Mouse (Mus musculus) granulocyte monocyte progenitor cell, adult 5-6 weeks (primary cell): ENCODE results near the gene Cables2. TPM values are rescaled to one million over a fixed set of nuclear protein-coding genes. Genes with fewer than 3 reads are reported as not detected.

Source experiments
- ATAC-seq: replicated peaks from 2 replicates; pipeline ENCODE4 v1.8.0; 2016; ENCODE audit warnings: mild to moderate bottlenecking, moderate TSS enrichment, inconsistent platforms; ENCODE audit not compliant: poor library complexity, severe bottlenecking
- total RNA-seq, 2 experiments: library from RNA; stranded (forward) in 1 of 2; stranded (reverse) in 1 of 2; fragments of 200-712, 200-1000 nt in 1 of 2; fragments of >200 nt in 1 of 2; fragmentation: Nextera tagmentation in 1 of 2; gene quantifications; 2 replicates each; pipeline ENCODE4 v1.2.3; 2014 to 2017

Gene Cables2
- 13.3 and 25.8 TPM in 2 replicates for total RNA-seq (2014; fragmentation: Nextera tagmentation)
- total RNA-seq (2017) = 7.4 and 15.0 TPM in 2 replicates

DNA sequence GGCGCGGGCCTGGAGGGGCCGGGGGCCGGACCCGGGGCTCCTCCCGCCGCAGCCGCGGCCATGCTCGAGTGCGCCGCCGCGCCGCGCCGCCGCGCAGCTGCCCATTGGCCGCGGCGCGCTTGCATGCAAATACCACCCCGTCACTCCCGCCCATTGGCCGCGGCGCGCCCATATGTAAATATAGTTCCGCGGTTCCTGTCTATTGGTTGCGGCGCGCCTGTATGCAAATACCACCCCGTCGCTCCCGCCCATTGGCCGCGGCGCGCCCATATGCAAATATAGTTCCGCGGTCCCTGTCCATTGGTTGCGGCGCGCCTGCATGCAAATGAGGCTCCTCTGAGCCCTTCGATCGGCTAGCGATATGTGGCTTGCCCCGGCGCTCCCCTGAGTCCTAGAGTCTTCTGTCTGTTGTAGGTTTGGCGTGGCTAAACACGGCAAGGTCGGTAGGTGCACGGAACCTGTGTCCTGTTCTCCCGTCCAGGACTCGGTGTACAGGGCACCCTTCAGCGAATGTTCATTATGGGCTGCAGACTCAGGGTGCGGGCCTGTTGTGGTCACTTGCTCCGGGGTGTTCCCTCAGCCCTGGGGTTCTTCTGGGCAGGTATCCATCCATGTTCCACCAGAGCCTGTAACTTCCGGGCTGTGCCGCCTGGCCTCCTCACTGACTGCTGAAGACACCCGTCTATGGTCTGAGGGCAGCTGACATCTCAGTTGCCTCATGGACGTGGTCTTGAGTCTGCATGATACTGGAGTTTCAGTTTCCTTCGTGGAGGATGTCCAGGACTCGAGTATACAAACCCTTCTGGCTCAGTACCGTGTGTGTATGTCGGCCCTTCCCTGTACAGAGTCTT is at the start of gene Cables2:
Cables2 (minus strand) TSS at position 103 of the 851 bp plus-strand sequence.
- peak; percentile 66 for ATAC-seq

DNA sequence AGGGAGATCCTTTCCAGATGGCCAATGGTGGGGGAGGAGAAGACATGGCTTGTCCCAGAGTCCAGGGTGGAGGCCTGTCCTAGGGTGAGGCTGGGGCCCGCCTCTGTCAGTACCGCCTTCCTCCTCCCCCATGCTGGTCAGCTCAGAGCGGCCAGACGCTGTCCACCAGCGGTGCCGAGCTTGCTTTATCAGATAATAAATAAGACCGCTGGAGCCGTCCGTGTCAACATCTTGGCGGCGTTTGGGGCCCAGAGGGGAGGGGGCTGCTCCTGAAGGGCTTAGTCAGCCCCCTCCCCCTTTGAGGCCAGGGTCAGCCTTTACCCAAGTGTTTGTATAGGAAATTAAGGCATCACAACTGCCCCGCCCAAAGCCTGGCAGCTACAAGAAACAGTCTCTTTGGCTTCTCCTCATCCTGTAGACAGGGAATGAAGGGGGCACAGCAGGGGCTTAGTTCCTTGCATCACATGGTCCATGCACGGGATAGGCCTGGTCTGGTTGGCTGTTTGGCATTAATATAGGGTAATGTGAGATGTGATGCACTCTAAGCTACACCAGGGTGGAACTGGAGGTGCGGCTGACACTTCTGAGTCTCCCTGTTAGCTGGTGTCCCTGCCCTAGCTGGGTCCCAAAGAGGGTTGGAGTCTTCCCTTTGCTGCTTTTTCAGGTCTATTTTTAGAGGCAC is 49.5 kb upstream of the Cables2 start:
- ATAC-seq = no peak

DNA sequence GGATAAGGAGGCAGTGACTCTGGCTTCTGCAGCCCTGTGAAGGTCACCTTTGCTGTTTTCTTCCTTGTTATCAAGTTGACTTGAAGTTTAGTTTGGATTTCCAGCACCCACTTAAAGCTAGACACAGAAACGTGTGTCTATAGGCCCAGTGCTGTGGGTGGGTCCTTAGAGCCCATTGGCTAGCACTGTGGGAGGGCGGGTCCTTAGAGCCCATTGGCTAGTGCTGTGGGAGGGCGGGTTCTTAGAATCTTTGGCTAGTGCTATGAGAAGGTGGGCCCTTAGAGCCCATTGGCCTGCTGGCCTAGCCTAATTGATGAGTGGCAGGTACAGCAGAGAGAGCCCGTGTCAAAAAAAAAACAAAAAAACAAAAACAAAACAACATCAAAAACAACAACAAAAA is 46.9 kb upstream of the Cables2 start:
- ATAC-seq = no peak

DNA sequence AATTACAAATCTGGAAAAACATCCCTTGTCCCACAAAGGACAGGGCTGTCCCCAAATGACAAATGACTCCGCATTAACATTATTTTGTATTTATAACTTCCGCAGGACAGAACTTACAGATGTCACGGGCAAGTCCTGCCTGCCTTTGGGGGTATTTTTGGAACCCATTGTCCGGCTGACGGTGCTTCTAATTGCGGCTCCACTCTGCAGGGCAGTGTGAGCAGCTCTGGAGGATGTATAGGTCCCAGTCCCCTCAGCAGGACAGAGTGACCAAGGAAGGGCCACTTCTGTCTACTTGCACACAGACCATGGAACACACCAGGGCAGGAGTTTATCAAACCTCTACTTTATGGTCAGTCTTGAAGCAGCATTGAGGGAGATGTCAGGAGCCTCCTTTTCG is 44.3 kb upstream of the Cables2 start:
- no peak for ATAC-seq

DNA sequence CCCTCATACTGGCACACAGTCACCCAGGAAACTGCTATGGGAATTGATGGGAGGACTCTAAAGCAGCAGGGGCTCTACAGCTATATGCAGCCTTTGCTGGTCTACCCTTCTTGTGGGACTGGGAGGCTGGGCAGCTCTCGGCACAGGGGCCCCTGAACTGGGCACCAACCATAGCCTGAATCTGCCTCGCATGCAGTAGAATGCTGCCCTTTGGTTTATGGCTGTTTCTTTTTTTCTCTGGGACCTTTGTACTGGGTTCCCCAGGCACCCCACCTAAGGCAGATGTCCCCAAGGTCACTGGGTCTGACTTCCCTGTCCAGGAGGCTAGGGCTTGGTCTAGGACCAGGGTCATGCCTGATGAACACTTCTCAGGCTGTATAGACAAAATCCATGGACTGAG is 41.0 kb upstream of the Cables2 start:
- ATAC-seq = no peak

DNA sequence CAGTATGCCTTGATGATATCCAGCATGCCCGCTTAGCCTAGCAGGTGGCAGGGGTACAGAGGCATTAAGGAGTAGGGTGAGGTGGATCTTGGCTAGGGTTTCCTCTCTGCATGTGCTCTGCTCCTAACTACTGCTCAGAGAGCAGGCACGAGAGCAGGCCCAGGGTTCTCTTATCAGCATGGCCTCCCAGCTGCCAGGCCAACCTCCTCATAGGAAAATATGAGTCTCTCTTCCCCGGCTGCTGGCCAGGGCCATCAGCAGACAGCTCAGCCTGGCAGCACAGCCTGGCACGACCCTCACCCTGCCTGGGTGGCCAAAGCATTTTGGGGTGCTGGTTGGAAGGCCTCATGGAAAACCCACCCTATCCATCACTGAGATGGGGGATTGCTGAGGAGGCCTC is 37.9 kb upstream of the Cables2 start:
- no peak for ATAC-seq

DNA sequence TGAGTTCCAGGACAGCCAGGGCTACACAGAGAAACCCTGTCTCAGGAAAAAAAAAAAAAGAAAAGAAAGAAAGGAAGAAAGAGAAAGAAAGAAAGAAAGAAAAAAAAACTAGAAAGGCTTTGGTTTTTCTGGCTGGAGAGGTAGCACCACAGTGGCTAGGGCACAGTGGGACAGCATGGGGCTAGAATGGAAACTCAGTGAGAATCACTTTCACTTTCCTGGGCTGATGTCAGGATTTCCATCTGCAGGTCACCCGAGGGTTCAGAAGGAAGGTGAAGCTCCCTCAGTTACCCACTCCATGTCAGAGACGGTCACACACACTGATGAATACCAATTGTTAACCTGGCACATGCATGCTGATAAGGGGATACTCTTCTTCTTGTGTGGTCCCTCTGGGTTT is 34.4 kb upstream of the Cables2 start:
- no peak for ATAC-seq

DNA sequence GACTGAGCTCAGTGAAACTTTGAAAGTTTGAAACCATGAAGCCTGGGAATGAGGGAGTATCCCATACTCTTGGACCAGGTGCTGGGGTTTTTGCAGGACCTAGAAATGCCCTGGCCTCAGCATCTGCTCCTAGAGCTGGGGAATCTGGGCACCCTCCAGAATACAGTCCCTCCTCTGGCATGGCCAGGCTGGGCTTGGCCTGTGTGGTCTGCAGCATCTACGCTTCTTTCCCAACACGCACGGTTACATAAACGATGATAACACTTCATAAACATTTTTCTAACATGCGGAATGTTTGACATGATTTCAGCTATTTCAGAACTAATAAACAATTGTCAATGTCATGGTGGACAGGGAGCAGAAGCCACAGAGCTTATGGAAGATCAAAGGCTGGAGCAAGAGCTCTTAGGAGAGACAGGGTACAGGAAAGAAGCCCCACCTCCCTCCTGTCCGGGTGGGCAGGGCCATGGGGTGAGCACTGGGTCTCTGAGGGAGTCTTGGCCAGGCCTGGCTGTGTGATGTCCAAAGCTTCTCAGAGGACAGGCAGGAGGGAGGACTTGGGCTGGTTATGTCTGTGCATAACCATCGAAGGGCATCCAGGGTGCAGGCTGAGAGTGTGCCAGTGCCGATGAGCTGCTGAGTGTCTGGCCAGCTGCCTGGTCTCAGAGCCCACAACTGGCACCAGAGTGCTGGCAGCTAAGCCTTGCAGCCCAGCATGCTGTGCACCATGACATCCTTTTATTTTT is 33.3 kb upstream of the Cables2 start:
- no peak for ATAC-seq

DNA sequence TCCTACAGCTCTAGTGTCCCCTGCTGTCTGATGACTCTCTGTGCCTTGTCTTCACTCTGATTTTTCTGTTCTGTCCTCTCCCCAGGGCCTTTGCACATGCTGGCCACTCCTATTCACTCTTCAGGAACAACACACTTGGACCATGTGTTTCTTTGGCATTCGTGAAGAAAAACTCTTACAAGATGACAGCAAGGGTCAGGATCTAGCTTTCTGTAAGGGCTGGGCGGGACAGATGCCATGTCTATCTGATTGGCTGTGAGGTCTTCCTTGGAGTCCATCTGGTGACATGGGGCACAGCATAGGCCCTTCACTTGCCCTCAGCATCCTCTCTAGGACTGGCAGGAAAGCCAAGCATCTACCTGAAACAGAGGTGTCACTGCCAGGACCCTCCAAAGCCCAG is 32.7 kb upstream of the Cables2 start:
- ATAC-seq = no peak; the same call in 1 of the 2 replicates

DNA sequence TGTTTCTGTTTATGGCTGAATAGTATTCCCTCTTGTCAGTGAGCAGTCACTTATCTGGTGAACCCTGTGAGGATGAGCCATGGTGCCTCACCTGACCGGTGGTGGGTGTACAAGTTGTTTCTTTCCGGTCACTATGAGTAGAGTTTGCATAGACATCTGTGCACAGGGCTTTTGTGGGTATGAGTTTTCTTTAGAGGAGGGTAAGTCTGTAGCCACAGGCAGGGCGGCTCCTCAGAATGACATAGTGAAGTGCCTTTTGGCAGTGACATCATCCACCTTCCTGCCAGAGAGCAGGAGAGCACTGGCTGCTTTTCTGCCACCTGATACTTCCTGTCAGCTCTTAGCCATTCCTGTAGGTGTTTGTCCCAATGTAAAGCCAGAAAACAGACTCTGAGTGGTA is 32.2 kb upstream of the Cables2 start:
- ATAC-seq = no peak

DNA sequence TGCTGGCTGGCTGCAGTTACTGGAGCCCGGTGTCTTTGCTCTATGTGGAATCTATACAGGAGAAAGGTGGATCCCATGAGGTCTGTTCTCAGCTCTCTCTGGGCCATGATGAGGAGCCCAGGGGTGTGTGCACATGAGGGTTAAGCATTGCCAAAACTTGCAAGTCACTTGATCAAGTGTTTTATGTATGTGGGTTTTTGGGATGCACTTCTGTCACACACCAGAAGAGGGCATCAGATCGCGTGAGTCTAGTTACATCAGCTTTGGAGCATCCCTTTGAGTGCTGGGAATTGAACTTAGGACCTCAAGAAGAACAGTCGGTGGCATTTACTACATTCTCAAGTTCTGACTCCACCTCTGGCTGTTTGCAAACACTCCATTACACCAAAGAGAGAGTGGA is 31.3 kb upstream of the Cables2 start:
- no peak for ATAC-seq

DNA sequence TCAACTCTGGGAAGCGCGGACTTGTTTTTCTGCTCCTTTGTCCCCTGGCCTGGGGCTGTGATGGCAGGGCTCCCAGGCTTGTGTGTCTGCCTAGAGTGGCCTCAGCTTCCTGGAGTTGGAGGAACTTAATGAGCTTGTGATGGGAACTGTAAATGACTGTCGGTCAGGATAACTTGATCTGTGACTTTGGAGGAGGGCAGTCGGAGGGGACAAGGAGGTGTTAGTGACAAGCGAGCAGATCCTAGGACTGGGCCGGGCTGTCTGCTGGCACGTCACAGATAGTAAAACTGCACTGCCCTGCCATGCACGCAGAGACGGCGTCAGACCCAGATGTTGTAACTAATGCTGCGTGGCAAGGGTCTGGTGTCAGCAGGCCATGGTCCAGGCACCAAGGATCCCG is 30.2 kb upstream of the Cables2 start:
- ATAC-seq = no peak

DNA sequence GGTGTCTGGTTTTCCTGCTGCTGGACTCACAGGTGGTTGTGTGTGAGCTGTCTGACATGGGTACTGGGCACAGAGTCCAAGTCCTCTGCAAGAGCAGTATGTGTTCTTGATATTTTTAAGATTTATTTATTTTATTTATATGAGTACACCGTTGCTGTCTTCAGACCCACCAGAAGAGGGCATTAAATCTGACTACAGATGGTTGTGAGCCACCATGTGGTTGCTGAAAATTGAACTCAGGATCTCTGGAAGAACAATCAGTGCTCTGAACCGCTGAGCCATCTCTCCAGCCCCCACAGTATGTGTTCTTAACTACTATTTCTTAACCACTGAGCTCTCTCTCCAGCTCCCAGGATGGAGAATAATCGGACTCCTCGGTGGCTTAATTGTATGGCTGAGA is 28.9 kb upstream of the Cables2 start:
- ATAC-seq = no peak

DNA sequence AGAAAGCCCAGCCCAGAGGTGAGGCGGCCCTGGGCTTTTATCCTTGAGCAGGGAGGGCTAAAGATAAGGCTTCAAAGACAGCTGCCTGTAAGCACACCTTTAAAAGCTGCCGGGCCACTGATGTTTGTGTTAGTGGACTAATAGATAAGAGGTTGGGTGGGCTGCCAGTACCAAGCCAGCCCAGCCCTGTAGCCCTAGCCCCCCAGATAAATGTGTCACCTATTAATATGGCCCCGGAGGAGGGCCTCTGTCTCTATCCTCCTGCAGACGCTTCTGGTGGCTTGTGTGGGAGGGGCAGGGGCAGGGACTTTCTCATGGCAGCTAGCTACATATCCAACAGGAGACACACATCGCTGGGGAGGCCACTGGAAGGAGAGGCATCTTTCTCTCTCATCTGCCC is 27.5 kb upstream of the Cables2 start:
- no peak for ATAC-seq

DNA sequence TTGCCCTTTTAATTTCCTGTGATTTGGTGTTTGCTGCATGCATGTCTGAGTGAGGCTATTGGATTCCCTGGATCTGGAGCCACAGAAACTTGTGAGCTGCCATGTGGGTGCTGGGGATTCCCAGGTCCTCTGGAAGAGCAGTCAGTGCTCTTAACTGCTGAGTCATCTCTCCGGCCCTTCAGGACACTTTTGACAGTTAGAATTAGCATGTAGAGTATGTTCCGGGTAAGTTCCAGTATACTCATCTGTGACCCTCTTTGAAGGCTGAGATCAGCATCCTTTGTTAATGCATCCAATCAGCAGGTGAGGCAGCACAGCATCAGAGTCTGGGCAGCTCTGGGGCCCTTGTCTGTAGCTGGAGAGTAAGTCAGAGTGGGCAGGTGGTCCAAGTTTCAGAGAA is 27.0 kb upstream of the Cables2 start:
- ATAC-seq = no peak

DNA sequence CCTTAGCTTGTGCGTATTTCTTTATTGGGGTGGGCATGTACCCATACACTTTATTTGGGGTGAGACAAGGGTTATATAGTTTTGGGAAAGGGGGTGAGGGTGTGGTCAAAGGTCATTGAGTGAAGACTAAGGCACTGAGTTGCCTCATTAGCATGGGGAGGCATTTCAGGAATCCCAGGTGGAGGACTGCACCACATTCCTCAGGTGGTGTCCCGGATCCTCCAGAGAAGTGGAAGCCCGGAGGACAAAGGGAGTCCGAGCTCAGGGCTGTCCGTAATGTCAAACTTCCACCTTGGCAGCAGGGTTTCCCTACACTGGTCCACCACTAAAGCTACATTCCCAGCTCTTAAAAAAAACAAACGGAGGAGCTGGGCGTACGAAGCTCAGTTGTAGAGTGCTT is 19.6 kb upstream of the Cables2 start:
- no peak for ATAC-seq

DNA sequence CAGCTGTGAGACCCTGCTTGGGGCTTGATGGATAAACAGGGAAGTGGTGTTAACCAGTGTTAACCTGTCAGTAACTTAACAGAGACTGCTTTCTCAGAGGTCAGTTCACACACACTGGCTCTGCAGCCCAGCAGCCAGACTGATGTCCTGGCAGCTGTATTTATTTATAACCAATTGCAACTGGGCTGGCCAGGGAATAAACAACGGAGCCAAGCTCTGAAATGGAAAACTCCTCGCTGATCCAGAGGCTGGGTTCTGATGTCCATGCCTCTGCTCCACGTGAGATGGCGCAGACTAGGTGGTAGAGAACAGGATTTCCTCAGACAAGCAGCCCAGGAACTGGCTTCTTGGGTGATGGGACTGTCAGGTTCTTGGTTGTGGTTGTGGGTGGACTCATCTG is 18.7 kb upstream of the Cables2 start:
- no peak for ATAC-seq

DNA sequence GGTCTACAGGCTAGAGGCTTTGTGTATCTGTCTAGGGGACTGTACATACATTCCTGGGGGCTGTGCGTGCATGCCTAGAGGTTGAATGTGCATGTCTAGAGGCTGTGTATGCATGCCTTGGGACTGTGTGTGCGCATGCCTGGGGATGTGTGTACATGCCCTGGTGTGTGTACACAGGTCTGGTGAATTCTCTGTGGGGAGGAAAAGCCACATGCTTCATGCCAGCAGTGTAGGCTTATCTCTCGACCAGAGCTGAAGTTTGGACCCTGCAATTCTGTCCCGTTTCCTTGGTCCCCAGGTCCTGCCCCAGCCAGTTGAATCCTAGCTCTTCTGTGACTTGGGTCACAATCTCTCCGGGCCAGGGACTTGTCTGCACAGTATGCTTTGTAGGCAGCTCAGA is 18.3 kb upstream of the Cables2 start:
- ATAC-seq = no peak

DNA sequence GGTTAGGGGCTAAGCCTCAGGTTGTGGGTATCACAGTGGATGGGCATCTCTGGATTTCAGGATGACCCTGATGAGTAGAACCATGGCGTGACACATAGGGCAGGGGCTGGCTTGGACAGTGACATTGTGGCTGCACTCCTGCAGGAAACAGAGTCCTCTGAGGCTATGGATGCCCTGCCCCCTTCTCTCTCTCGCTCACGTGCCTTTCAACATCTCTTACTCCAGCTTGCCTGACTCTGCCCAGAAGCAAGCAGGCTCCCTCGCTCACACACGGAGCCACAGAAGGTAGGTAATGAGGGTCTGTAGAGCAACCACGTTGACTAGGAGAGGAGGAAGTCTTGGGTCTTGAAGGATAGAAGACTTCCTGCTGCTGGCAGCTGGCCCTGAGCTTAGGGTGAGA is 17.2 kb upstream of the Cables2 start:
- ATAC-seq = no peak

DNA sequence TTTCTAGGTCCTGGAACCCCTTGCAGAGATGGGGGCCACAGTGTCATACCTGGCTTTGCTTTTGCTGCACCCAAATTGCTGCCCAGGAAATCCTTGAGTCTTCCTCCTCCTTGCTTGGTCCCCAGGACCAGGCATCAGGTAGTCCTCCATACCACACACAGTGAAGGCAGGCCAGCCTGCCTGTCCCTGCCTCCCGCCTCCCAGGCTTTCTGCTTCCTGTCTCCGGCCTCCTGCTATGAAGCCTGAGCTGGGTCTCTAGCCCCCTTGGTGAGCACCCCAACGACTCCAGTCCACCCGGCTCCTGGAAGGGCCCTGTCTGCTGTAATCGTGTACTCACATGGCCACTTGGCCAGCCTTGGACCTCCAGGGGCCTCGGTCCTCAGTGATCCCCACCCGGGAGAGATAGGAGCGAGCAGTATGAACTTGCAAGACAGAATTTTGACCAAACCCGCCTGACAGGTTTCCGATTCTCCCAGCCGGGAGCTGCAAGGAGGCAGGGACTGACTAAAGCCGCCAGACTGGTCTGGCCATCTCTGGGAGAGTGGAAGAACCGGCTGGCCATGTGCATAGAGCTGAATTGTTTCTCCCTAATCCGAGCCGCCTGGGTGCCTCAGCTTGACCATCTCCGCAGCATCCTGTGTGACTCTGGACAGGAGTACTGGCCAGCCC is 16.3 kb upstream of the Cables2 start, which contains the start of gene Rbbp8nl:
Rbbp8nl (minus strand) TSS at position 440 of the 669 bp plus-strand sequence.
- no peak for ATAC-seq

DNA sequence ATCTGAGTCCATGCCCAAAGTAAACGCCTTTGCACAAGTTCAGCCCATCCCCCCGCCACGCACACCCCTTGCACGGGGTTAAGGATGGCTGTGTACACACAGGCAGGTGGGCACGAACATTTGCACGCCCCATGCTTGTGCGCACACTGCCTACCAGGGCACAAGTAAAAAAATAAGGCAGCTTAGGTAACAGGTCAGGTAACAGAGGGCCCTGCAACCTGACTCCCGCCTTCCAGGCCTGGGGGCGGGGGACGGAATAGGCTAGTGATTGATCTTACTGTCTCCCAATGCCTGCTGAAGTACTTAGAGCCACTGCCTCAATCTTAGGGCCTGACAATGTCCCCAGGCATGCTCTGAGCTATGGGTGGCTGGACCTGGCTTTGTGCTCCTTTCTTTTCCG is 15.7 kb upstream of the Cables2 start:
- ATAC-seq = no peak
